Mouse (Mus musculus) kidney, adult 9 months (tissue): ENCODE measurements around the gene Tbxas1.
A peak's percentile ranks its signal among the peaks of the same experiment; 100 is the strongest.

Experiments
- DNase-seq: peaks from one replicate; pipeline ENCODE4 v3.0.0; 2022

The Tbxas1 gene

DNA sequence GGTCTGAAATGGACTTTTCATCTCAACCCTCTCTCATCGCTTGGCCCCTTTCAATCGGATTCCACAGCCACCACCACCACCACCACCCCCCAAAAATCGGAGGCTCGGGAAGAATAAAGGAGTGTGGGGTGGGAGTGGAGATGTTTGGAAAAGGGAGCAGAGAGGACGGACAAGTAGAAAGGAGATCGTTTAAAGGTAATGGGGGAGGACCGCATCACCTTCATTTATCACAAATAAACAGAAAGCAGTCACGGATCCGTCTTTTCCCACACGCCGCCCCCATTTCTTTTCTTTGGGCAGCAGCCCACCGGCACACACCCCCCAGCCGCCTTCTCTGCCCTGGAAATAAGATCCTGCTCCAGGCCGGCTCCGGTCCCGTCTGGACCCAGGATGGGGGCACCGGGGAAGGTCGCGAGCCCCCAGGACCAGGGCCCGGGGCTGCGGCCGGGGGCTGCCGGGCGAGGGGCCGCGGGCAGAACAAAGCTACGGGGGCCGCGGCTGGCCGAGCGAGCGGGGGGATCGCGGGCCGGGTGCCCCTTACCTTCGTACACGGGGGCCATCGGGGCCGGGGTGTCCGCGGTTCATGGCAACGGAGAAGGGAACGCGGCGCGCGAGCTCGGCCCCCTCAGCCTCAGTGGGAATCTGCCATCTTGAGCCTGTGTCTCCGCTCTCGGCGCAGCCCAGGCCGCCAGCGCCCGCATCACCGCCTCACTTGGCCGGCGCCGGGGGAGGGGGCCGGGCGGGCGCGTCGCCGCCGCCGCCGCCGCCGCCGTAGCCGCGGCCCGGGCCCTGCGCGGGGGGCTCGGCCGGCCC is at the start of gene Tbxas1:
Gene Tbxas1, plus strand, starts transcription at position 147 of the 813 bp plus-strand sequence.
- DNase-seq = peak; percentile 43

DNA sequence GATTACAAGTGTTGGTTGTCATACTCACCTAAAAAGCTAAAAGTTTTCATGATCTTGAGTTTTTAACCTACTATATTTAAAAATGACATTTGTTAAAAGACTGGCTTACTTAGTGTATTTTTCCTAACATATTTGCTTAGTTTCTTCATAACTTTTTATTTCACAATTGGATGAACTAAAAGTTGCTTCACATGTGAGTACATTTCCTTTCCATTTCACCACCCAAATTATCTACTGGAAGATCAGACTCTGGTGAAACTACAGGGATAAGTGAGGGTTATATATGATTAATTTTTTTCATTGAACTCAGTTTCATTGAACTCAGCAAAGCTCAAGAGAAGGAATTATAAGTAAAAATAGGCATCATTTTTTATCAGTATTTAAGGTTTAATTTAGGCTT is 49.3 kb upstream of the Tbxas1 start:
- no peak for DNase-seq

DNA sequence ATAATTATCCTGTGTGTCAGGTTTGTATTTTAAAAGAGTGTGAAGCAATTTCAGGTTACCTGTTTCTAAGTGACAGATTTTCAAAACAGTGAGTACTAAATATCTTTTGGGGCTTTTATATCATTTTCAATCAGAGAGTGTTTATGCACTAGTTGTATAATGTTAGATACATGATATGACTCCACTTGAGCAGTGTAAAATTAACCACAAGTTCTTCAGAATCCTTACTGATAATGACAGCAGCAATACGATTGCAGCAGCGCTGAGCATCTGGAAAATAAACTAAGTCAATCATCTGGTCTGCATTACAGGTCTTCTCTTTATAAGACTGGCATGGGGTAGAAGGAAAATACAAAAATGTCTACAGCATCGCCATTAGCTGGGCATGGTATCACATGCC is 48.3 kb upstream of the Tbxas1 start:
- DNase-seq = no peak

DNA sequence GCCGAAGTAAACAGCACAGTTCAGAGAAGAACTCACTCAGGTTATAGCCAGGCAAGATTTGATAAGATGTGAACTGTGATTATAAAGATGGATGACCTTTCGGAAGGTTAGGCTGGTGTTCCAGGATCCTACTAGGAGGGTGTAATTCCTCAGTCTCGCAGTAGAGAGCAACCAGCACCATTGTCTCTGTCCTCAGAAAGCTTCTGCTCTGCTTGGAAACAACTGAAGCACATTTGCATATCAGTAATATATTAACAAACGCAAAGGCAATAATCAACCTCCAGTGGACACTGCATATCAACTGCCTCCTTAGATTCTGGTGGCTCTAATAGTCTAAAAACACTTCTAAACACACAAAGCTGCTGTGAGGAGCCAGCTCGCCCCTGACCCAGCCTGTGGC is 47.8 kb upstream of the Tbxas1 start:
- DNase-seq = peak; percentile 76

DNA sequence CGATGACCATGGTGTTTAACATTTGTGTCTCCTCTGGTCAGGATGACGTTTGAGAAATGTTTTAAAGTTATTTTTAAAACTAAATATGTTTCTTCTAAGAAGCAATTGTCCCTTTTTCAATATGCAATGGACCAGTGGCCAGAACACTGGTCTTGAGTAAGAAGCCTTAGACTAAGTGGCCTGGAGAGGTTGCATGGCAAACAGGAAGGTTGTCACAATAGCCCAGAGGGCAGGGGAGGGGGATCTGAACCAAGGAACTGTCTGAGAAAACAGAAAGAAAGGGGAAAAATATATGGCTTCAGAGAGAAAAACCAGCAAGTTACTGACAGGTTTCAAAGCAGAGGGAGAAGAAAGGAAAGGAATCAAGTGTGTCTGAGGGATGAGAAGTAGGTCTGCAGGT is 47.0 kb upstream of the Tbxas1 start:
- no peak for DNase-seq

DNA sequence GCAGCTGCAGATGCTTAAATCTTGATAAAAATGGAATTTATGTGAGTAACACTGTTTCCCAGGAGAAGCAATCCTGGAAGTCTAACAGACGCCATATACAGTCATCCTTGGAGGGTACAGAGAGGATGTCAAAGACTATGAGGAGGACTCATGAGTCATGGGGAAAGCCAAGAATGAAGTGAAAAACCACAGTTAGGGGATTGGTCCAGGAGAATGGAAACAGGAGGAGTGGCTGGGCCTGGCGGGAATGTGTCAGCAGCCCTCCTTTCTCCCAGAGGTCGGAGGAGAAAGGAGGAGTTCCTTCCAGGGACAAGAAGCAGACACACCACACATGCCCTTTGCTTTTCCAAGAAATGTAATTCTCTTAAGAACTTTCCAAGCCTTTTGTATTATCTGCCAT is 45.8 kb upstream of the Tbxas1 start:
- no peak for DNase-seq

DNA sequence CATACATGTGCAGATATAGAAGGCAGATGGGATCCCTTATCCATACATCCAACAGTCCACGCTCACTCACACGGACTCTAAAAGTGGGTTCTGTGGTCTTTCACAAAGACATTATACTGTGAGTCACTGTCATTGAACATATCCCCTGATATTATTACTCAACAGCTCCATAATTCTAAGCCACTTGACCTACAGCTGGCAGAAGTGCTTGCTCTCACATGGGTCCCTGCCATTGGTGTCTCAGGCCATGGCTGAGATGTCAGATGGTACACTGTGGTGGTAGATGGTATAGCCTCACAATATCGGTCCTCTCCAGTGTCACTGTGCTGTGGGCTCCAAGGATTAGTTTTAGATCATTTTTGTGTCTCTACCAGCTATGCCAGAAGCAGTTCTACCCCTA is 41.5 kb upstream of the Tbxas1 start:
- DNase-seq = no peak

DNA sequence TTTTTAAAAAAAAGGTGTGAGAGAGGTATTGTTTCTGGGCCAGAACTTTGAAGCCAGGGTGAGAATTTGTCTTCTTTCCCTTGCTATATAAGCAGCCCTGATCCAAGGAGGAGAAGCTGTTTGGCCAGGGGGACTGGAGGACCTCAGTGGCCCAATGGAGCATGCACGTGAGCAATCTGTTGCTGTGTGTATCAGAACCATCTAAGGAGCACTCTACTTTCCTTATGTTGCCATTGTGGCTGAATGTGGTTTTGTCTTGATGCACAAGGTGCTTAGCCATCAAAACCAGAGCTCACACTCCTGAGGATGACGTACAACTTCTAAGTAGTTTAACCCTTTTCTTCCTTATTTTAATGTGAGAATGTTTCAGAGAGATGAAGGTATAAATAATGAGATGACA is 40.5 kb upstream of the Tbxas1 start:
- DNase-seq = no peak

DNA sequence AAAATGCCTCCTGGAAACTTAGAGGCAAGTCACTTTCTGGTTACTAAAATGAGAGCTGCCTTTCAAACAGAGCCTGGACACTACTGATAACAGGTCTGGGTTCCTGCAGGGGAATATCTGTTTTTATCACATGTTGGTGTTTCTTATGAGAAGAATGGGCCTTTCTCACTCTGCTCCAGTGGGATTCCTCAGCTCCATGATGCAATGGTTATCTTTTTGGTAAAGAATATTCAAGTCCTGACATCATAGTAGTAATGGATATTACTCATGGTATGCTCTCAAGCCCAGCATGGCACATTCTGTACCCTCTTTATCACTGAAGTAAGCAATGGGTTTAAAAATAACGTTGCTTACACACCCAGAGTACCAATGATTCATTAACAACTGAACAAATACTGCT is 40.0 kb upstream of the Tbxas1 start:
- DNase-seq = no peak

DNA sequence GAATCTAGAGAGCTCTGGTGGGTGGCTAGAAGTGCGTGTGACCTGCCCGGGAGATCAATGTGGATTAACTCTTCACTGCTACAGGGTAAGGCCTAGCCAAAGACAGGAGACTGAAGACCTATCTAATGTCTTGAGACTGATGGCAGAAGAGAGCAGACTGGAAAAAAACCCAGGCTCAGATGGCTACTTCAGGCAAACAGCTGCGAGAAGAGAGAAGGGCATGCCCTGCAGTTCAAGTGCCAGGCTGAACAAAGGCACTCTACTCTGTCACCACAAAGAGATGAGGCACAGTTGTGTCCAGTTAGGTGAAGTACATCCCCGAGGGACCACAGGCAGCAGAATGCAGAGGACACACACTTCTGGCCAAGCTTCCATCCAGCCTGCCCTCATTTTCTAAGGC is 37.1 kb upstream of the Tbxas1 start:
- no peak for DNase-seq

DNA sequence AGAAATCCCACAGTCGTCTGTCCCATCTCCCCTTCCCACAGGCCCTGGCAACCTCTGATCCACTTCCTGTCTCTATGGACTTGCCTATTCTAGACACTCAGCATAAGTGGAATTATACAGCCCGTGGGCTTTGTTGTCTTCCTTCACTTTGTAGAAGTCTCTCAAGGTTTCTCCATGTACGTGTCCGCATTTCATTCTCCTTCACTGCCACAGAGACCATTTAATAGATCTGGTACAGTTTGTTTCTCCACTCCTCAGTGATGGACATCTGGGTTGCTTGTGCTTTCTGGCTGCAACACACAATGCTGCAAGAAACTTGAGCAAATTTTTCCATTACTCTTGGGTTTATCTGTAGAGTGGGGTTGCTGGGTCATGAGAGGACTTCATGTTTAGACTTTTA is 35.3 kb upstream of the Tbxas1 start:
- DNase-seq = no peak

DNA sequence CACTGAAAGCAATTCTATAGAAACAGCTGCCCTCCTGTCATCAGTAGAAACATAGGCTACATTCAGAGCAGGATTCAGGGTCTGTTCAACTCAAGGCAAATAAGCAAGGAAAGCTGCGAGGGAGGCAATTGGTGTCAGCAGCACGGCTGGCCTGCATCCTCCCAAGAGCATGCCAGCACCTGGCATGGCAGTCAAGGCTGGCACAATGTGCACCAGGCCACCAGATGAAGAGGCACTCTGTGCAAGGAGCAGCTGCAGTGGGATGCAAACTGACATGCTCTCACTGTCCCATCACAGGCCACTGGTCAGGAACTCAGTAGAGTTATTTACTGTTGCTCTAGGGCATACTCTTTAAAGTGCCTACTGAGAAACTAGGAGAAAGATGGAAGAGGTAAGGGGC is 34.8 kb upstream of the Tbxas1 start:
- DNase-seq = no peak

DNA sequence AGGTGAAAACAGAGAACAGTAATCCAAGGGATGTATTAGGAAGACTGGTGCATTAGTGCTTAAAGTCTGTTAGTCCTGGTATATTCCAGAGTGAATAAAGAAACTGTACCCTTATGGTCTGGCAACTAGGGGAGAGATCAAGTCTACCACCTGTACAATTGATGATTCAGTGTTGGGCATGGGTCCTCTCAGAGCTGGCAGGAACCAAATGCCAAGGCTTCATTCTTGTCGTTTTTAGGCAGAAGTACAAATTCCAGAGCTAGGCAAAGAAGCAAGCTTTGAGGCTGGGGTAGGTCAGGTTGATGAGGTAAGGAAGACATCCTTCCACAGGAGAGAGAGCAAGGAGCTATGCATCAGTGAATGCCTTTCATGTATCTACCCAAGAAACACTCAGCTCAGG is 34.4 kb upstream of the Tbxas1 start:
- DNase-seq = no peak

DNA sequence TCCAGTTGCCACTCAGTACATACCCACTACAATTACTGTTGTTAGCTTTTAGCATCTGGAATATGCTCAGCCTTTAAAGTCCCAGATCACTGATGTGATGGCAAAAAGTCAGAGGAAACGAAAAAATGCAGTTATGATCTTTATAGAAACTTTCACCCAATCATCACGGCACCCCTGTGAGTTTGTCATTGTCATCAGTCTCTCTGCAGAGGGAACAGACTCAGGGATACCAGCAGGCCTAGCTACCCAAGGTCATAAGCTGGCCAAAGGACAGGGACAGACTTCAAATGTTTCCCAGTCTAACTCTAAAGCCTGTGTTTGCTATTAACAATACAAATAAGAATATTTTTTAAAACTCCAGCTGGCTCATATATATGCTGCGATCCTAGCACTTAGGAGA is 33.7 kb upstream of the Tbxas1 start:
- DNase-seq = no peak

DNA sequence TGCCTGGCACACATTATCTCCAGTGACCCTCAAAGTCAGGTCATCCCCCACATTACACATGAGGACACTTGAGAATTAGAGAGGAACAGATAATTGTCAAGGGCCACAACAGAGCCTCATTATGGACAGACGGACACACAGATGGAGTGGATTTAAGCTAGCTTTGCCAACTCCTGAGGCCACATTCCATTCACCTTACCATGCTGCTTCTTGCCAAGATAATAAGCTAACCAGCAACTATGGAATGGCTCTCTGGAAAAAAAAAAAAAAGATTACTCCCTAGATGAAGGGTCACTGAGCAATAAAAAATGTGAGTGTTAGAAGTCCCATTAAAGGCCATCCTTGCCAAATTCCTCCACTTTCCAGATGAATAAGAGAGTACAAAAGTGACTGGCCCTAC is 30.1 kb upstream of the Tbxas1 start:
- peak; percentile 46 for DNase-seq

DNA sequence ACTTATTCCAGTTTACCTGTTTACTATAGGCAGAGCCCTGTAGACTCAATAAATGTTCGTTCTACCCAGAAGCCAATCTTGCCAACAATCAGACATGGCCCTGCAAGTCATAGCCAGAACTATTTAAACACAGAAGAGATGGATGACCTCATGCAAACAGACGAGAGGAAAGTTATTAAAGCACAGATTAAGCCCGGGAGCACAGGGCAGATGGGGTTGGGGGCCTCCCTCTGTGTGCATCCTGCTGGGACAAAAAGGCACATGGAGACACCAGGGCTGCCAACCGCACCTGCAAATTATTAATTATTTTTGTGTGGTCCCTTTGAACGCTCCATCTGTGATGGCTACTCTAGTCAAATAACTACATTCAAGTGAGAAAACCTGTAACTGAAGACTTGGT is 29.3 kb upstream of the Tbxas1 start:
- DNase-seq = no peak

DNA sequence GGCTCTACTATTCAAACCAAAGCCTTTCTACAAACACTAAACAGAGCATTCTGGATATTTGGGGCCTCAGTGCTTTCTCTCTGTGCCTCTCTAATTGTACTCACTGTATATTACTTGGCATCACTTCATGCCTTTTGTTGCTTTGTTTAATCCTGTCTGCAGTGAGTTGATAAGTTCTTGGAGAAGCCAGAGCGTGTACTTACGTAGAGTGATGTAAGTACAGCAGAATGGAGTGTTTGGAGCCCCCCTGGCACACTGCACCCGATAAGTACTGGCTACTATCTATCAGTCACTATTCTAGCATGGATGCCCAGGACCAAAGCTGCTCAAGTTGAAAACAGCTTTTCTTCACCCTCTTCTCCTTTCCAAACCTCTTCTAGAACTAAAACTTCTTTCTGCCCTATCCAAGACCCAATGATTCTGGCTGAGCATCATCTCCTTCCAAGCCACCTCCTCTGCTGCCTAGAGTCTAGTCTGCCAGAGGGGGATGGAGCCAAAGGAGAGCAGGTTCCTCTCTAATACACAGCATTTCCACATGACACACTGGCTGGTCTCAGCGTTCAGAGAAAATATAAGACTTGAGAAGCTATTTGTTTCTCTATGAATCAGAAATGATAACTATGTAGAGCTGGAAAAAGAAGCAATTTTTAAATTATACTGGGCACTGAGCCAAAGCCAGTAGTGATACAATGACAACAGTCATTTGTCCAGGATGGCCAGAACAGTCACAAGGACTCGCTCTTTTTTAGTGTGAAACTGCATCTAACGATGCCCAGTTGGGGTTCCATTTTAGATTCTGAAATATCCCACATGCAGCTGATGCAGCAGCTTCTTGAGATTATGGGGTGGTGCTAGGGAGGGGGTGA is 28.6 kb upstream of the Tbxas1 start:
- DNase-seq = no peak

DNA sequence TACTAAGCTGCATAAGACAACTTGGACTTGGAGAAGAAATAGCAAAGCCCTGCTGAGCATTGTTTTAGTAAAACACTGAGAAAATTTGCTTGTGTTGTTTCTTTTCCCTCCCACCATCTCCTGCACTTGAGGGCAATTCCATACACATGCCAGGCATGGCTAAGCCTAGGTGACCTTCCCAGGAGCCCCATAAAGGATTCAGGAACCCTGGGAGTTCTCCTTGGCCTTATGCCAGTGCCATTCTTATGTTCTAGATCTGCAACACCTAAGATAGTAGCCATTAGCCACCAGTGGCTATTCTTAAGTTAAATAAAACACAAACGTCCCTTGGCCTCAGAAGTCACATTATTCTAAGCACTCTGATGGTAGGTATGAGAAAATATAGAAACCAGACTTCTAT is 27.8 kb upstream of the Tbxas1 start:
- peak; percentile 59 for DNase-seq

DNA sequence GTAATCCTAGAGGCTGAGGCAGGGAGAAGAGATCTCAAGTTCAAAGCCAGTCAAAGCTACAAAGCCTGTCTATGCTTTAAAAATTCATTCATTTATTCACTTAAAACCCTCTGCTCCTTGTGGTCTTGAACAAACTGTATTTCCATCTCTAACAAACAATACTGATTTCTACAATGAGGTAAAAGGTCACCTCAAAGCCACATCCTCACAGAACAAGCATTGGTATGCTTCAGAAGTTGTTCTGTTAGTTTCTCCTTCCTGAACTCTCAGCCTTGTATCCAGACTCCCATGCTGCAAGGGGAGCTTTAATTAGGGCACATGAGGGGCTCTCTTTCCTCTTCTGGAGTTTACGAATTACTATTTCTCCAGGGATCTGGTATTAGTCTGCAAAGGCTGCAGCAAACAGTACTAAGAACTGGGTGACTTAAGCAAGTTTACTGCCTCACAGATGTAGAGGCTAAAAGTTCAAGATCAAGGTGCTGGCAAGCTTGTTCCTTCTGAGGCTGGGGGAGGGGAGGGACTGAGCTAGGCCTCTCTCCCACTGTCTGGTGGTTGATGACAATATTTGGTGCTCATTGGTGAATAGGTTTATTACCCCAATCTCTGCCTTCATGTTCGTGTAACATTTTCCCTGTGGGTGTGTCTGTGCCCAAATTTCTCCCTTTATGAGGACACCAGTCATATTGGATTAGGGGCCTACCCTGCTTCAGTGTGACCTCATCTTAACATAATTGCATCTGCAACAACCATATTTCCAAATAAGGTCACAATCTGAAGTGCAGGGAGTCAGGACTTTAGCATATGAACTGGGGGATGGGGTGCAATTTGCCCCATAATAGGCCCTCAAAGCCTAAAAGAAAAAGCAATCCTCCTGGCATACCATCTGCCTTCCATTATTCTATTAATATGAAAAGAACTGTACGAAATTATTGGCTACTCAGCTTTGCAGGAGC is 27.0 kb upstream of the Tbxas1 start:
- no peak for DNase-seq

DNA sequence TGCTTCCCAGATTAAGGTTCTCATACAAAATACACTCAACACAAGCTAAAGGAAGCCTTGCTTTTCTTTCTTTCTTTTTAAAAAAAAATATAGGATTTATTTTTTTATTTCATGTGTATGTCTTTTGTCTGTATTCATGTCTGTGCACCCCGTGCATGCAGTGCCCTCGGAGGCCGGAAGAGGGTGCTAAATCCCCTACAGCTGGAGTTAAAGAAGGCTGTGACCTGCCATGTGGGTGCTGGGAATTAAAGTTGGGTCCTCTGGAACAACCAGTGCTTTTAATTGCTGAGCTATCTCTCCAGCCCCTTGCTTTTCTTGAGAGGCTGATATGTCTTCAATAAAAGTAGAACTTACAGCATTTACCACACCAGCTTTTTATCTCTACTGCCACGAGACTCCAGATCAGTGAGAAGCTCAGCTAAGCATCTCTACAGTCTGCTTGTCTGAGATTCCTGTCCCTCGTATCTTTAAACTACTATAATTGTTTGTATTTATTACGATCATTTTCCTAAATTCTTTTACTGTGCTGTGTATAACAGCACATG is 24.4 kb upstream of the Tbxas1 start:
- DNase-seq = no peak

DNA sequence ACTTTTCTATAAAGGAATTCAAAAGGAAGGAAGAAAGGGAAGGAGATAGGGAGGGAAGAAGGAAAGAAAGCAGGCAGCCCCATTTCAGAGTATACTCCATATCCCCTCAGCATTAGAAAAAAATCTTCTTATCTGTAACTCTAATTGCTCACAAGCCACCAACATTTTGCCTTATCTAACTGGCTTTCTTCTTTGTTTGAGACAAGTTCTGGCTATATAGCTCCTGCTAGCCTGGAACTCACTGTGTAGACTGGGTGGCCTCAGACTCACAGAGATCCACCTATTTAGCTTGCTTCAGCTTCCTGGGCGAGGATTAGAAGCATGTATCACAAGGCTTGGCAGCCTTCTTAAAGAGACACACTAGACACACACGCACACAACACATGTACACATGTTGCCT is 23.5 kb upstream of the Tbxas1 start:
- DNase-seq = no peak

DNA sequence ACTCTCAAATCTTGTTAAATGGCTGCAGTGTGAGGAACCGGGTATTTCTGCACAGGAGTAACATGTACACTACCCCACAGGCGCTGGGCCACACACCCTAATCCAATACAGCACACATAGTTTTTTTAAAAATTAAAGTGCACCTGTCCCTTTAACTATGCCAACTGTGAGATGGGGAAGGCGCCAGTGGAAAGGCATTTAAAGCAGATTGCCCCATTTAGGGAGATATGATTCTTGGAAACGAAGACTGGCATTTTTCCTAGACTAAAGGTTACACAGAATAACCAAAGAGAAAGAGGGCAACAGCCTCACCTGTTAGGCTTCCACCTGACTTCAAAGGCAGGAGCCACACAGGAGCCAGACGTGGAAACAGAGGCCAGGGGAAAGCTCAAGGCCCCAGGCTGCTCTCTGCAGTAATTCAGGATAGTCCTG is 21.6 kb upstream of the Tbxas1 start:
- no peak for DNase-seq

DNA sequence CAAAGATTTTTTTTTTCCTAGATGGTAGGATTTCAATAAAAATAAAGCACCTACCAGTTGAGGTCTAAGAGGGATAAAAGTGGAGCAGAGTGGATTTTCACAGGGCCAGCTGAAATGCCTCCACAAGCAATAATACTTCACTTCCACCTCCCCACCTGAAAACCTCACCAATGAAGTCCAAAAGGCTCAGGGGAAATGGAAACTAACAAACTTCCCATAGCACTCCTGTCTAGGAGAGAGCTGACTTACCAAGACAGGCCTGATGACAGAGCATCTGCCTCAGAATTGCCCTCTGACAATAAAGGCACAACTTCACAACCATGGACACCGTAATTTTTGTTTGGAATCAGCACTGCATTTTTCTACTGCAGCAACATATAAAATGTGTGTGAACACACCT is 15.4 kb upstream of the Tbxas1 start:
- no peak for DNase-seq
